Mouse (Mus musculus): Measurements from ENCODE around the gene Tpo.

The Tpo gene

DNA sequence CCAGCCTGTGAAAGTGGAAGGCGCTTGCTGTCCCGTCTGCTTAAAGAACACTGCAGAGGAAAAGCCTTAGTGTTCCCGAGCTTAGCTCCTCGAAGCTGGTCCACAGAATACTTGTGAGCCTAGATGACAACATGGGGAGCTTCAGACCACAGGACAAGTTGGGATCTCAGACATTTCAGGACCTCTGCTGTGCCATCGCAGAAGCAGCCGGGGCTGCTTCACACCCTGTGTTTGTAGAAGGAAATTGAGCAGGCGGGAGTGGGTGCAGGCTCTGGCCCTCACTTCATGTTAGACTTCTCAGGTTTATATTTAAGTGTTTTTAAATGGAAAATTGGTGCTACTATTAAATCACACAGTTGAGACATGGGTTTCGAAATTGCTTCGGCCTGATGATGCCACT is 116.9 kb downstream of the Tpo start:
- no peak for DNase-seq

DNA sequence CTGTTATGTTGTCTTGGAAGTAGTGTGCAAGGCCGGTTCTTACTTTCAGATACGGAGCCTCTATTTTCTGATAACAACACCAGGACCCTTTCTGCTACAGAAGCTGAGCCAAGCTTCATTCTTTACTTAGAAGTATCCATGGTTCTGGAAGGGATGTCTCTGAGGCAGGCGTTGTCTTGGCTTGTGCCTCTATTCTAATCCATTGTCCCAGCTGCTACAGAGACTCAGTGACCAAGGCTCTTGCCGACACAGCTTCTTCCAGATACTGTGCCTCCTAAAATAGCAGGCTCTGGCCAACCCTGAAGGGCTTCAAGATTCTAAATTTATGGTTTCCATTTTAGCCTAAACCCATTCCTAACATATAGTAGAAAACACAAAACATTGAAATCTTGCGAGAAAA is 123.7 kb downstream of the Tpo start:
- no peak for DNase-seq

DNA sequence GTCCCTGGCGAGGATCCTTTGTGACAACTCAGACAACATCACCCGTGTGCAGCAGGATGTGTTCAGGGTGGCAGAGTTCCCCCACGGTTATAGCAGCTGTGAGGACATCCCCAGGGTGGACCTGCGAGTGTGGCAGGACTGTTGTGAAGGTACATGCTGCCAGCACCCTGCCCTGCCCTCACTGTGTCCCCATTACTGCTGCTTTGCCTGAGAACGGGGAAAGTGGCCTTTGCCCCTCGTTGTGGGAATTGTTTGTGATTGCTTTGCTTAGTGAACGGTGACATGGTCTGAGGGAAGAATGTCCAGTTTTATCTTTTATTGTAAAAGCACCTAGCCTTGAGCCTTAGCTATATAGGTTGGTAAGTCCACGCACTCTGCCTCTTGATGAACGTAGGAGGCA is 125.8 kb downstream of the Tpo start:
- no peak for DNase-seq

All from cerebellum, postnatal 25 days (tissue).